Mouse (Mus musculus) T-helper 17 cell (primary cell): ENCODE results near the gene Sde2.
"Not testable (repeated sequence)": the region's sequence is repeated elsewhere in the genome, so short reads cannot be mapped to it uniquely, and the experiment has no call there.

Experiments used
- in situ Hi-C, 2 experiments: fragments of 300-600 bp; cut with MboI, MseI; formaldehyde crosslinking; loops; 1 replicate in 1 of 2; 2 replicates in 1 of 2; pipeline ENCODE4 v1.15.1; 2025; ENCODE audit warnings: high pct_unique_total_duplicates in 2 of 2

The Sde2 gene

GRCm38 (mm10) chr1:180881768-180882167, 30.8 kb downstream of the Sde2 start:
- in situ Hi-C loops, result no loop called here

GRCm38 (mm10) chr1:180883731-180884130, 32.8 kb downstream of the Sde2 start:
- in situ Hi-C loops, result no loop called here

- in situ Hi-C loops, result no loop called here
Observed at GRCm38 (mm10) chr1:180884484-180884883, 33.6 kb downstream of the Sde2 start.

- in situ Hi-C loops, result loop anchor here (5.0 kb wide), 1 partner anchor 89 kb away; no protein-coding TSS in a partner anchor
Observed at GRCm38 (mm10) chr1:180888556-180889042, 37.7 kb downstream of the Sde2 start.

- in situ Hi-C loops, result loop anchor here (5.0 kb wide), 1 partner anchor 88 kb away; no protein-coding TSS in a partner anchor
Observed at GRCm38 (mm10) chr1:180889172-180889571, 38.2 kb downstream of the Sde2 start.

- in situ Hi-C loops, result loop anchor here (5.0 kb wide), 1 partner anchor 87 kb away; no protein-coding TSS in a partner anchor
Observed at GRCm38 (mm10) chr1:180889841-180890240, 38.9 kb downstream of the Sde2 start.

- in situ Hi-C loops, result no loop called here
Observed at GRCm38 (mm10) chr1:180892808-180893207, 41.9 kb downstream of the Sde2 start, which contains the start of gene Lefty2. TSS of gene Lefty2 (plus strand) at chr1:180893108.

GRCm38 (mm10) chr1:180894088-180894987, 43.4 kb downstream of the Sde2 start:
- in situ Hi-C loops, result not testable (repeated sequence)

- in situ Hi-C loops, result loop anchor here in 1 of 2 experiments (25.0 kb wide), 1 partner anchor 1611 kb away; the partner anchor contains the start of gene Capn2
Observed at GRCm38 (mm10) chr1:180901107-180901506, 50.2 kb downstream of the Sde2 start.

GRCm38 (mm10) chr1:180902915-180903314, 52.0 kb downstream of the Sde2 start:
- in situ Hi-C loops, result loop anchor here in 1 of 2 experiments (25.0 kb wide), 1 partner anchor 1609 kb away; the partner anchor contains the start of gene Capn2

GRCm38 (mm10) chr1:180903666-180904038, 52.7 kb downstream of the Sde2 start:
- in situ Hi-C loops, result loop anchor here in 1 of 2 experiments (25.0 kb wide), 1 partner anchor 1609 kb away; the partner anchor contains the start of gene Capn2

- in situ Hi-C loops, result loop anchor here in 1 of 2 experiments (25.0 kb wide), 1 partner anchor 1608 kb away; the partner anchor contains the start of gene Capn2
Observed at GRCm38 (mm10) chr1:180904039-180904814, 53.3 kb downstream of the Sde2 start, which contains the start of gene Pycr2. TSS of gene Pycr2 (plus strand) at chr1:180904293.

GRCm38 (mm10) chr1:180904815-180905080, 53.8 kb downstream of the Sde2 start:
- in situ Hi-C loops, result loop anchor here in 1 of 2 experiments (25.0 kb wide), 1 partner anchor 1608 kb away; the partner anchor contains the start of gene Capn2

GRCm38 (mm10) chr1:180905307-180905706, 54.4 kb downstream of the Sde2 start:
- in situ Hi-C loops, result loop anchor here in 1 of 2 experiments (25.0 kb wide), 1 partner anchor 1607 kb away; the partner anchor contains the start of gene Capn2

GRCm38 (mm10) chr1:180905876-180906275, 54.9 kb downstream of the Sde2 start:
- in situ Hi-C loops, result loop anchor here in 1 of 2 experiments (25.0 kb wide), 1 partner anchor 1606 kb away; the partner anchor contains the start of gene Capn2

GRCm38 (mm10) chr1:180906461-180907147, 55.7 kb downstream of the Sde2 start:
- in situ Hi-C loops, result loop anchor here in 1 of 2 experiments (25.0 kb wide), 1 partner anchor 1606 kb away; the partner anchor contains the start of gene Capn2

- in situ Hi-C loops, result loop anchor here in 1 of 2 experiments (25.0 kb wide), 1 partner anchor 1601 kb away; the partner anchor contains the start of gene Capn2
Observed at GRCm38 (mm10) chr1:180911138-180911537, 60.2 kb downstream of the Sde2 start.

GRCm38 (mm10) chr1:180911653-180912287, 60.8 kb downstream of the Sde2 start:
- in situ Hi-C loops, result loop anchor here in 1 of 2 experiments (25.0 kb wide), 1 partner anchor 1601 kb away; the partner anchor contains the start of gene Capn2

- in situ Hi-C loops, result loop anchor here in 1 of 2 experiments (25.0 kb wide), 1 partner anchor 1600 kb away; the partner anchor contains the start of gene Capn2
Observed at GRCm38 (mm10) chr1:180912792-180913191, 61.9 kb downstream of the Sde2 start.

- in situ Hi-C loops, result loop anchor here in 1 of 2 experiments (25.0 kb wide), 1 partner anchor 1599 kb away; the partner anchor contains the start of gene Capn2
Observed at GRCm38 (mm10) chr1:180913797-180914196, 62.9 kb downstream of the Sde2 start.
